Mouse (Mus musculus) cerebellum, adult 11 months (tissue): Measurements from ENCODE around the gene Pex19.

ENCODE experiments used
- DNase-seq: peaks from one replicate; pipeline ENCODE4 v3.0.0; 2022

Gene Pex19

DNA sequence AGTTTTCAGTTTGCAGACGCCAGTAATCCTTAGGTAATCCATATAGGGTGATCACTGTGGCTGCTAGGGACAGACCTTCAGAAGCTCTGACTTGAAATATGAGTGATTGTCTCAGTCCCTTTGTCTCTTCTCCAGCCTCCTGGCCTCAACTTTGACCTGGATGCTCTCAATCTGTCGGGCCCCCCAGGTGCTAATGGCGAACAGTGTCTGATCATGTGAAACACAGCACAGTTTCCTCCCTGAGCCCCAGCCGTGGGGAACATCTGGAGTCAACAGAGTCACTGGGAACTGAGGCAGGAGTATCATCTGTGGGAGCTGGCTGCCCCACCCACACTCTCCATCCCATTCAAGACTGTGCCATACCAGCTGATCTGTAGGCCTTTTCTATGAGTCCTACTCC, 7.5 kb downstream of the Pex19 start:
- no peak for DNase-seq

DNA sequence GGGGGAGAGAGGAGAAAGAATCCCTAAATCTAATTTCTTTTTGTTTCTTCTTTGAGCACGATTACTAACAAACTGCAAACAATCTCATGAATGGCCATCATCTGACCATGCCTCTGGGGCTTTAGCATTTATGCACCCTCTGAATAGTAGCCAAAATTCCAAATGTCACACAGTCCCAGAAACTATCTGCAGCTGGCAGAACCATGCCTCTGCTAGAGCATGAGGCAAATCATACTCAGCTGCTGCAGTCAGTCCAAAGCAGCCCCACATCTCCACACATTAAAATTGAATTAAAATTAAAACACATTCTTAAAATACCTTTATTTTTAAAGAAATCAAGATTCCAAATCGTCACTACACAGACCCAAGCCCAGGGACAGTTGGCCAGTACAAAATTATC, 13.6 kb downstream of the Pex19 start:
- no peak for DNase-seq

DNA sequence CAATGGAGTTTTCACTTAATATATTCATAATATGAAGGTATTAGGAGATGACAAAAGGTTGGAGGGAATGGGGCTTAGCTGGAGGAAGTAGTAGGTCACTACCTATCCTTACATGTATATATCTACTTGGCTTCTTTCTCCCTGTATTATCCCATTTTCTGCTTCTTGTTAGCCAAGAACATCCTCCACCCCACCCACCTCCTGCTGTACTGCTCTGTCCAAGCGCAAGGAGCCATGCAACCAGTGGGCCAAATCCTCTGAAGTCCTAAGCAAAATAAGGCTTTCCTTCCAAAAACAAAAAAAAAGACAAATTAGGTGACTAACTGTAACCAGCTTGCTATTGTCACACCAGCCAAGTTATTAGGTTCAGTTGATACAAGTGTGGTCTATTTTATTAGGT, 14.3 kb downstream of the Pex19 start:
- DNase-seq = no peak

DNA sequence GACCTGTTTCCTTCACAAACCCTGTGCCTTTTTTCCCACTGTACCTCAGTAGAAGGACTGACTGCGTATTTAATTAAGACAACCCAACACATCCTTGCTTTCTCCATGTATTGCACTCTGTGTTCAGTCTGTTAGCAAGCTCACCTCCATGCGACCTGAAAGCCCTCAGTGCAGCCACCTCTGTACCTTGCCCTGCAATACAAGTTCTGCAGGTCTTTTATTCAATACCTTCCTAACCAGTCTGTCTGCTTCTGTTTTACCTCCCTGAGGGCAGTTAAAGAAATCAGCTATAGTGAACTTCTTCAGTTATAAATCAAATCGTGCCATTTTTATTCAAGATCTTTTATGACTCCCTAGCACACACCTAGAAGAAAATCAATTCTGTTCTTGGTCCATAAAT, 15.0 kb downstream of the Pex19 start:
- DNase-seq = no peak

DNA sequence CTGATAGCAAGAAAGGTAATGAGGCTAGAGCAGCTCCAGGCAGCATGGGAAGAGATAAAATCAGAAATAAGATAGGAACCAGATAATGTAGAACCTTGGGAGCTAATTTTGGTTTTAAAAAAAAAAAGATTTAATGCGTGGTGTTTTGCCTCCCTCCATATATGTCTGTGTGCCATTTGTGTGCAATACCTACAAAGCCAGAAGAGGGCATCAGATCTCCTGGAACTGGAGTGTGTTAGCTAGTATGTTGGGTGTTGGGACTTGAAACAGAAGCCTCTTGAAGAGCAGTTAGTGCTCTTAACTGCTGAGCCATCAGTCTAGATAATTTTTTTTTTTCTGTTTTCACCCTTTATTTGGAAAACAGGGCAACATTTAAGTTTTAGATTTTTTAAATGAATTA, 17.0 kb downstream of the Pex19 start:
- peak; percentile 45 for DNase-seq

DNA sequence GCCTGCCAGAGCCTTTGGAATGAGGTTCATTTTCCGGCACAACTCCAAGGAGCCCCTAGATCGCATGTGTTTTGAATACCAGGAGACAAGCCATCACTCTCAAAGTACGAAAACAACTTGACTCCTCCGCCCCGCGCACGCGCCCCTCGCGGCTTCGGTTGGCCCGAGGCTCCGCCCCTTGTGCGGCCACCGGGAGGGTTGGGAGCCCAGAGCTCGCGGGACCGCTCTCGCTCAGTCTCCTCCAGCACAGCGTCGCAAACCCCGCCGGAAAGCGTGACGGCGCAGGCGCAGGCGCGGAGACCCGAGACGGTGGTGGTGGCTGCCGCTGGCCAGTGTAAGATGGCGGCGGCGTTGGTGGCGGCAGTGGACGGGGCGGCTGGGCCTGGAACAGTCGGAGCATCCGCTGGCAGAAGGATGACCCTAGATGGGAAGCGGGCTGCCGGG, 21.3 kb downstream of the Pex19 start, which contains the start of gene Dcaf8:
TSS of gene Dcaf8 (plus strand) at position 250 of the 444 bp plus-strand sequence.
- peak; percentile 95 for DNase-seq

DNA sequence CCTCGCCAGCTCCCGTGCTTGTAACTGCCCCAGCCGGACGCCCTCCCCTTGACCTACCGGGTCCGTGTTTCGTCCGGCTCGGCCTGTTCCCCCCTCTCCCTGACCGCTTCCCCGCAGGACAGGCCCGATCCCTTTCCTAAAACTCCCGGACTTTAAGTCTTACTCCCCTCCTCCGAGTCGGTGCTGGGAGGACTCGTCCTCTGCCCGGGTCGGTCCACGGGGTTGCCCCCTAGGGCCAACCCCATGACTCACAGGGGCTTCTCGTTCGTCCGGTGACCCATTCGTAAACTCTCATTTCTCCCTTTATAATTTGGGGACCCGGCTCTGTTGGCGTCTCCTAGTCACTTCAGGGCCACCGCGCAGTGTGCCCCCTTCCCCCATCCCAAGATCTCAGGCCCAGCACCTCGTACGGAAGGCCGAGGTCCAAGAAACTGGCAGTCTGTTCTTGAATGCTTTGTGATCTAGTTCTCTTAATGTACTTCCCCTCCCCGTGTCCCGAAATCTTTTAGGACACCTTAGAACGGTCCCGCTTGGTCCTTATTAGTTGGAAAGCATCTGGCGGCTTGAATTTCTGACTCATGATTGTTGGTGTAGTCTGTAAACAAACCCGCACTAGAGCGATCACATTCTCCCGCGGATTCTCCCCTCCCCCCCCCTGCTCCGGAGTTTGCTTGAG, 21.9 kb downstream of the Pex19 start:
- DNase-seq = no peak

DNA sequence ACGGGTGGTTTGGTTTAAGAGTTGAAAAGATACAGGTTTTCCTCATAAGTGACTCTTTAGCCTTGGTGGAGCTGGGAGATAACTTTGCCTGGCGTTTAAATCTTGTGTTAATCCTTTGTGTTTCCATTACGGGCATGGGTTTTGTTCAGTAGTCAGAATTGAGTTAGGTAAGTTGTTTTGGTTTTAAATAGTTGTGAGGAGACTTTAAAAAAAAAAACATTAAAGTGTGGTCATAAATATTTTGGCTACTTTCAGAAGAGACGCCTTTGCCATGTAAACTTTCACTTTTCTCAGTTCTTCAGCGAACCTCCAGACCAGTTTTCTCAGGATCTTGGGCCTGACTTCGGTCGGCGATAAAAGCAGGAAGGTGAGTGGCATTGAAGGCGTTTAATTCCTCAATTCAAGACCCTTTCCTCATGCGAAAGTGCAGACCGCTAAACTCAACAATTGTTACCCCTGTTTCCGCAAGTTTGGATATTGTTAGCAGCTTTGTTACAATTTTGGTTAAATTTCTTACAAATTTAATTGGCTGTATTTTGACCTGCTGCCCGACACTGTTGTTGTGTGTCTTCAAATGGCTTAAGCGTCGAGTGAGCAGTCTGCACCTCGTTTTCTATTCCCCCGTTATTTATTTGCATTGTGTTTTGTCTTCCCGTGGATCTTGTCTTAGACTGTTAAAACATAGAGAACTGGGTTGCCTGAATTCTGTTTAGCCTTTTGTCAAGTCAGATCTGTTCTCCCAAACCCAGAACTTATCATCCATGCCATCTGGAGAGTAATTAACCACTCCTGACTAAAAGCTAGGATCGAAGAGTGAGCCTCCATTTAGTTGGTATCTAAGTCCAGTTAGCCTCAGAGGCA, 22.6 kb downstream of the Pex19 start:
- DNase-seq = no peak

DNA sequence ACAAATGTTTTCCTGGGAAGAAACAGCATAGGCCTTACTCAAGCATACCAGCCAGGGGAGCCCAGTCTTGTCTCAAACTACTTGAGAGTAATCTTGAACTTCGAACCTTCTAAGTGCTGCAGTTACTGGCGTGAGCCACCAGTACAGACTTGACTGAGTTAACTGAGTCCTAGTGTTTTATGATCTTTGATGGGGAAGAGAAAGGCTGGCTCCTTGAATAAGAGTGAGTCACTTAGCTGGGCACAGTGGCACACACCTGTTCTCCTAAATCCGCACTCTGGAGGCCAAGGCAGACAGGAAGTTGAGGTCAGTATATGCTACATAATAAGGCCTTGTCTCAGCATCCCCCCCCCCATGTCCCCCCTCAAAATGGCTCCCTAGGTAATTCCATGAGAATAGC, 28.0 kb downstream of the Pex19 start:
- DNase-seq = no peak

DNA sequence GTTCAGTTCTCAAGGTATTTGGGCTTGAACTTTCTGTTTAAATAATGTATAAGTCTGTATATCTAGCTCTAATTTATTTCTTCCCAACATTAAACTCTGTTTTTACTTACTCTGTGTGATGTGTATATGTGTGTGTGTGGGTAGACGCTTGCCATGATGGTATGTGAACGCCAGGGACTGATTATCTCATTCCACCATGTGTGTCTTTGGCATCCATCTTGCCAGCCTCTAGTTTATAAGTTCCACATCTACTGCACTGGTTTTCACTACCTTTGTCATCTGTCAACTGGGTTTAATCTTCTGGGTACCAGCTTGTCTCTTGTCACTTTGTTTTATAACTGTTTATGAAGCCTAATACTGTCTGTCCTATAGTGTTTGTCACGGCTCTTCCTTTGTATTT, 29.0 kb downstream of the Pex19 start:
- no peak for DNase-seq

DNA sequence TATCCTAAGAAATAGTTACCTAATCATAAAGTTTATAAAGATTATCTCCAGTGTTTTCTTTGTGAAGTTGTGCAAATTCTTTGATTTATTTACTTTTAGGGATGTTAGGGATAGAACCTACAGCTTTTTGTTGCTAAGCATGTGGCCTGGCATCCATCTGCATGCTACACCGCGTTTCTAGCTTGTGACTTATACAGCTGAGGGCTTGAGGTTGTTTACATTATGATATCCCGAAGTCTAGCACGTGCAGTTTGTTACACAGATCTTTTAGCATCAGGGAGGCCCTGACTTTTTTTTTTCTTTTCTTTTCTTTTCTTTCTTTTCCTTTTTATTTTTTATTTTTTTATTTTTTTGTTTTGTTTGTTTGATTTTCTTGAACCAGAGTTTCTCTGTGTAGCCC, 33.4 kb downstream of the Pex19 start:
- no peak for DNase-seq

DNA sequence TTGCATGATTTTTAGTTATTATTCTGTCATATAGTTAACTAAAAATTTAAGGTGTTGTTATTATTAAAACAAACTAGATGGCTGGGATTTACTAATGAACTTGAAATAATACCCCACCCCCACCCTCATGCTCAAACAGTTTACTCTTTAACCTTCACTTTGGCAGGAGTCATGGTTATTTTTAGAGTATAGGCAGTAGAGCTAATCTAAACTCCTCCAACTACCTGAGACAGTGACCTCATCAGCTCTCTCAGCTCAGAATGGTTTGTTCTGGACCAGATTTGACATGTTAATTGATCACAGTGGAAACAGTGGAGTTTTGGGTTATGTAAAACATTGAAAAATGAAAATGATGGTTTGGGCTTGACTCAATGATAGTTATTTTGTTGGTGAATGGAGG, 34.0 kb downstream of the Pex19 start:
- DNase-seq = no peak

DNA sequence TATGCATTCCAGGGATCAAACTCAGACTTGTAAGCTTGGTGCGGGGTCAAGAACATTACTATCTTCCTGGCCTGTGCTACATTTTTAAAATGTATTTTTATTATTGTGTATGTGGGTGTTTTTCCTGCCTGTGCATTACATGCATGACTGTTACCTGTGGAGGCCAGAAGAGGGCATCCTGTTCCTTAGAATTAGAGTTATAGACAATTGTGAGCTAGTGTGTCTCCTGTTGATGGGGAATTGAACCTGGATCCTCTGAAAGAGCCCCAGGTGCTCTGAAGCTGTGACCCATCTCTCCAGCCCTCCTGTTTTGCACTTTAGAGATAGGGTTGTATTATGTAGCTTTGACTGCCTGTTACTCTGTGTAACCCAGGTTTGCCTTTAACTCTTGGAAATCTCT, 35.5 kb downstream of the Pex19 start:
- DNase-seq = peak; percentile 39

DNA sequence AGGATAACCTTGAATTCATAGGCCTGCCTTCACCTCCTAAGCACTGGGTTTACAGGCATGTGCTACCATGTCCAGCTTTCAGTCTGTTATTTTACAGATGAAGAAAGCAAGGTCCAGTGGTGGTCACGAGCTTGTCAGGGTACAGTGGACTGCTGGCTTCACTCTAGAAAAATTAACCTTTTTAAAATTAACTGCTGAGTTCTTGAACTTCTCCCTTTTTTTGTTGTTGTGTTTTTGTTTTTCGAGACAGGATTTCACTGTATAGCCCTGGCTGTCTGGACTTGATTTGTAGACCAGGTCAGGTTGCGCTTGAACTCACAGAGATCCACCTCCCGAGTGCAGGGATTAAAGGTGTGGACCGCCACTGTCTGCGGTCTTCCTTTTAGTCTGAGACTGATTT, 36.4 kb downstream of the Pex19 start:
- DNase-seq = no peak

DNA sequence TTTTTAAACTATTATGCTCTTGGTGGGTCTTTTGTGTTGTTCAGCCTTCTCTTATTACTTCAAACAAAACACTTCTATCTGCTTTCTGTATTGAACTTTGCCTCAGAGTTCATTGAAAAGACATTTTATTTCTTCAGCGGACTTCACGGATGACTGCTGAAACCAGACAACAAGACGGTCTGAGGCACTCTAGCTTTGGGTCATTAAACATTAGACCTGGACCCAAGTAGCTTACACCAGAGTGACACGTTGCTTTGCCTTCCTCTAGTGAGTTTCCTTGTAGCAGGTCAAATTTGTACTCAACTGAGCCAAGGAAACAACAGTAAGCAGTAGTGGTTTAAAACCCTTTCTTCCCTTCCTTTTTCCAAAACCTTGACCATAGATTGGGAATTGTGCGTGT, 41.4 kb downstream of the Pex19 start:
- no peak for DNase-seq

DNA sequence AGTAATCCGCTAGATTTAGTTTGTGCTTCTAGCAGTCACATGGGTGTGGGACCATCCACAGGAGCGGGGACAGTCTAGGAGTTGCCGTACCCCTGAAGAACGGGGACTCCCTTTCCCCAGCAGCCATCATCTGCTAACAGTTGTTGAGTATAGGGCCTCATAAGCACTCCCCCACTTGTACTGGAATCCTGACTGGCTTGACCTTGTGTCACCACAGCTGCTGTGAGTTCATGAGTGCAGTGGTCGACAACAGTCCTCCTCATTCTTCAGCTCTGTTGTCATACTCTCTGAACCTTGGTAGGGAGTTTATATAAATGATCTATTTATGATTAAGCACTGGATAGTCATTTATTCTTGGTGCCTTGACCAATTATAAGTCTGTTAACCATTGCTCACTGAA, 43.3 kb downstream of the Pex19 start:
- no peak for DNase-seq

DNA sequence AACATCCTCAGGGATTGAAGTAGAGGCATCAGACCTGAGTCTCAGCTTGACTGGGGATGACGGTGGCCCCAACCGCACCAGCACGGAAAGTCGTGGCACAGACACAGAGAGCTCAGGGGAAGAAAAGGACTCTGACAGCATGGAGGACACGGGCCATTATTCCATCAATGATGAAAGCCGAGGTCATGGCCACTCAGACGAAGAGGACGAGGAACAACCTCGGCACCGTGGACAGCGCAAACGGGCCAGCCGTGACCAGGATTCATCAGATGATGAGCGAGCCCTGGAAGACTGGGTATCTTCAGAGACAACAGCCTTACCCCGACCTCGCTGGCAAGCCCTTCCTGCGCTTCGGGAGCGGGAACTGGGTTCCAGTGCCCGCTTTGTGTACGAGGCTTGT, 45.8 kb downstream of the Pex19 start:
- DNase-seq = no peak

DNA sequence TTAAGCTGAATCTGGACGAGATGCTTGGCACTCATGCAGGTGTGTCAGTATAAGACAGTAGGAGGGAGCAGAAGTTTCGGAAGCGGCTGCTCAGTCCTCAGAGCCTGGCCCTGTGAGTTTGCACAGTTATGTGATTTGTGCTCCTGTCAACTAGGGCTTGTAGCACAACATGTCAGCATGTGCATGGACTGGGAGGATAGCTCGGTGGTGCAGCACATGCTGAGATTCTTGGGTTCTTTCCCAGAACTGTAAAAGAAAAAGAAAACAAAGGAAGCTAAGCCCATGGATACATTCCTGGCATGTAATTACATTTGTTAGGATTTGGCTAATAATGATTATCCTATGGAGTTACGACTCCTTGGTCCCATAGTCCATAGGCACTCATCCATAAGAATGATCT, 46.6 kb downstream of the Pex19 start:
- DNase-seq = no peak

DNA sequence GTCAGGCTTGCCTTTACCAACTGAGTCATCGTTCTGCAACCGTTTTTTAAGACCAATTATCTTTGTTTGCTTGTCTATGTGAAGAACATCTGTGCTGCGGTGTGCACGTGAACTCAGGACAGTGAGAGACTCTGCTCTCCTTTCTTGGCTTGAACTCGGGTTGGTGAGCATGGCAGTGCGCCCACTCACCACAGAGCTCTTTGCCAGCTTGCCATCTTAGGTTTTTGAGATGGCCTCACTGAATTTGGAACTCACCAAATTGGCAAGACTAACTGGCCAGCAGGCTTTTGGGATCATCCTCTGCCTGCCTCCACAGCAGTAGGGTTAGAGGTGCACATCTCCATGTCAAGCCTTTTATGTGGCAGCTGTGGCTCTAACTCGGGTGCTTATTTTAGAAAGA, 51.2 kb downstream of the Pex19 start:
- DNase-seq = peak; percentile 35

DNA sequence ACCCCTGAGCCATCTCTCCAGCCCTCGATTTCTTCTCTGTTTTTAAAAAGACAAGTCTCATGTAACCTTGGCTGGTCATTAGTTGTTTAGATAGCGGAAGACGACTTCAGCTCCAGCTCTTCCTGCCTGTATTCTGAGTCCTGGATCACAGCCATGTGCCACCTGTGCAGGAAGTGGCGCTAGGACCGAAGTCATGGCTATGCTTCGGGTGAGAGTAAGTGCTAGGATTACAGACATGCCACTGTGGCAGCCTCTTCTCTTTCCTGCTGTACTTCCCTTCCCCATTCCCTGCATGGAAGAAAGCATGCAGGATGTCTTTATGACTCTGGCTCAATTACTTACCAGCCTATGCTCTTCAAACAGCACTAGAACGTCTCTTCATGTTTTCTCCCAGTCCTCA, 52.5 kb downstream of the Pex19 start:
- no peak for DNase-seq

DNA sequence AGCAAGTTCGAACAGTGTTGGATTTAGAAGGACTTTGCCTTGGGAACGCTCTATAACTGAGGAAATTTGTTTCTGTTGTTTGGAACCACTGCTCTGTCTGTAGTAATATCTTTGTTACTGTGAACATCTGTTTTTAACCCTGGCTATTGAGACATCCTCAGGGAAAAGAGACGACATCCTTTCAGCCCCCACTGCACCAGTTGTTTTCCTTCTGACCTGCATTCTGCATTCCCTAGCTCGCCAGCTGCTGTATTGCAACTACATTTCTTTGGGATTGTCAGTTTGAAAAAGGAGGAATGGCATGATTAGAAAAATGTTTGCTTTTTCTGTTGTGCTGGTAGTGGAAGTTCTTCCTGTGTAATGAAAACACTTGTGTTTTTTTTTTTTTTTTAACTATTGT, 54.3 kb downstream of the Pex19 start:
- DNase-seq = no peak

DNA sequence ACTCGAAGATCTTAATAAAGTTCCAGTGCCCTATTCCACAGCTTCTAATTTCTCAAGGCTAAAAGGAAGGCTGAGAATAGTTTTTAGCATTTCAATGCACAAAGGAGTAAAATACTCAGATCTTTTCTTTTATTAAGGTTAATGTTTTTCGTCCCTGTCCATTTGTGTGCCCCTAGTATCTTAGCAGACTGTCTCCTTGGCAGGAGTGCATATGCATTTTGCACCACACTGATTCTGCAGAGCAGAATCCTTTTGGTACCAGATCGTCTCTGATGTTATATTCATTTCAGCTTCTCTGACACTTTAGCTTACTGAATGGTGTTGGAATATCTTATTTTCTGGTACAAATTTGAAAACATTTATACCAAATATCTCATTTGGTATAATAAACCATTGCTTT, 55.2 kb downstream of the Pex19 start:
- no peak for DNase-seq

DNA sequence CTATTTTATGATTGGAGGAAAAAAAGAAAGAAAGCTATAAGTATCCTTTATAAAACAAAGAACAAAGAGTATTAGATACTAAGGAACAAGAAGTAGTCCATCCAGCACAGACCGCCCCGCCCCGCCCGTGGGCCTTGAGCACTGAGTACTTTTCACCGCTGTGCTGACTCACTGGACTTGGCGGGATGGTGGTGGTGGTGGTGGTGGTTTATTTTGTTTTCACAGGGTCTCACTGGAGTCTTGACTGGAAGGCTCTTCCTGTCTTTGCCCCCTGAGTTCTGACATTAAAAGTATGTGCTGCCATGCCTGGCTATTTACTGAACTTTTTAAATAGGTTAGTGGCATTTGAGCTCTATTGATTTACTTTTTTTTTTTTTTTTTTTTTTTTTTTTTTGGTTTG, 56.5 kb downstream of the Pex19 start:
- DNase-seq = no peak

DNA sequence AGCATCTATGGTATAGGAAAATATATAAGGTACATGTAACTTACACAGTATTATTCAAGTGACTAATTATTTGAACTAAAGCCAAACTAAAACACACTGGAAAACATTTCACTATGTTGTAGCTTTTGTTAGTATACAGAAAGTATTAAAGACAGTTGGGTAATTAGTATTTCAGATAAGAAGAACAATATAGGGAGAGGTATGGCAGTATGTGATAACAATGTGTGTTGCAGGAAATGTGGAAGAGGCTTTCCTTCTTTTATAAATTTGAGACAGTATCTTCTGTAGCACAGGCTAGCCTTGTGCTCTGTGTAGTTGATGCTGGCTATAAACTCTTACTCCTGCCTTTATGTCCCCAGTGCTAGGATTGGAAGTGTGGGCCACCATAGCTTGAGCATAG, 57.4 kb downstream of the Pex19 start:
- no peak for DNase-seq
